Mouse (Mus musculus) kidney, postnatal 25 days (tissue): ENCODE results near the gene F2r.

Experiments used
- DNase-seq, 2 experiments: peaks; one replicate each; pipeline ENCODE4 v3.0.0; 2021; ENCODE audit warnings: mixed read lengths in 2 of 2

F2r gene

DNA sequence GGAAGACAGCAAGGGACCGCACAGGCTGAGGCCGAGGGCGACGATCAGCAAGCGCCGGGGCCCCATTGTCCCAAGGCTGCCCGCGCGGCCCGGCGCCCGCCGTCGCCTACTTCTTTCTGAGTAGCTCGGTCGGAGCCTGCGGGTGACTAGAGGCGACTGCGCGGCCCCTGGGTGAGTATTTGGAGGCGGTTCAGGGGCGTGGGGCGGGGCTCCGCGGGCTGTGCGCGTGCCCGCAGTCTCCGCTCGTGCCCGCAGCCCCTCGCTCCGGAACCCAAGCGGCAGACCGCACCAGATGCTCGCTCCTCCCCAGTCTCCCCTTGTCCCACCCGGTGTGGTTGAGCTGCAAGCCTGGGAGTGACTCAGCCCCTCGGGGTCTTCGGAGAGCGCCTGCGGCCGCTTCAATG is at the start of gene F2r:
F2r (minus strand) TSS at position 179 of the 404 bp plus-strand sequence.
- DNase-seq: peak; percentile 87 to 88

GRCm38 (mm10) chr13:95667260-95667659 is 49.0 kb upstream of the F2r start:
- peak in 1 of 2 experiments; percentile 31 for DNase-seq

DNA sequence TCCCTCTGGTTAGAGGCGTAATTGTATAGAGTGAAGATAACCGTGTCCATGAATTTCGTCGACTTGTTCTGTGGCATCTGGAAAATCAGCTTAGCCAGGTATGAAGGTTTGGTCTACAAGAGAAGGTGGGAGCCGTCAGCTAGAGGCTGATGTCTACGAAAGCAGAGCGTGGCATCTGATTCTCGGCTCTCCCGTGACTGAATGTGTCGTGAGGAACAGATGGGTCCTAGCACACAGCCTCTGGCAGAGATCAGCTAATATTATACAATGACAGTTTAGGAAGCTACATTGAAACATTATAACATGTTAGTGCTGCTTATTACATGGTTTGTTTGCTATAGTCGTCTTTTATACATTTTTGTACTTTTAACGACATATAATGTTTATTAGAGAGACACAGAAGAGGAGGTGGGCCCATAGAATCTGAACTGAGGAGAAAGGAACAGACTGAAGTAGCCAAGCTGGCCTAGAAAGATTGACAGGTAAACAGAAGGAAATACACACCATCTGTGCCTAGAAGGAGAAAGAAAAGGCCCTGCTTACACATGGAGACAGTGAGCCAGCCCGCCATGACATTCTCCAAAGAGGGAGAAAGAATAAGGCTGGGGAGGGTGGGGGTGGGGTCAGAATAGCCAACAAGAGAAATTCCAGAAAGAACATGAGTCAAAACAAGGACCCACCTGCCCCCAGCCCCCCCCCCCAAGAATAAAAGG is 47.5 kb upstream of the F2r start:
- no peak for DNase-seq

DNA sequence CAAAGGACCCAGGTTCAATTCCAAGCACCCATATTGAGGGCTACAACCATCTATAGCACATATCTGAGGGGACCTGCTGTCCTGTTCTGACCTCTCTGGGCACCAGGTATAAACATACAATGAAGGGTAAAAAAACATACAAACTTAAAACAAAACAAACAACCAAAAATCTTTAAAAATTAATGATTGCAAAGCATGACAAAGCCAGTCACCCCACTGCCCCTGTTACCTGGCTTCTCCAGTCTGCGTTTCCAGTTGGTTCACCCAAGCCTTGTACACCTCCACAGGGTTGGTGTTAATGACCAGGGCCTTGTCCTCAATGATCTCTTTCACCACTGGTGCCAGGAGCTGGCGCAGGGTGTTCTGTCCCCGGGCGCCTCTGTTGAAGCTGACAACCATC is 45.5 kb upstream of the F2r start:
- no peak for DNase-seq

GRCm38 (mm10) chr13:95659432-95659831 is 41.1 kb upstream of the F2r start:
- DNase-seq: no peak

GRCm38 (mm10) chr13:95657171-95657570 is 38.9 kb upstream of the F2r start:
- DNase-seq: no peak

- DNase-seq: peak; percentile 58 to 85
Observed at GRCm38 (mm10) chr13:95655284-95655683, 37.0 kb upstream of the F2r start.

DNA sequence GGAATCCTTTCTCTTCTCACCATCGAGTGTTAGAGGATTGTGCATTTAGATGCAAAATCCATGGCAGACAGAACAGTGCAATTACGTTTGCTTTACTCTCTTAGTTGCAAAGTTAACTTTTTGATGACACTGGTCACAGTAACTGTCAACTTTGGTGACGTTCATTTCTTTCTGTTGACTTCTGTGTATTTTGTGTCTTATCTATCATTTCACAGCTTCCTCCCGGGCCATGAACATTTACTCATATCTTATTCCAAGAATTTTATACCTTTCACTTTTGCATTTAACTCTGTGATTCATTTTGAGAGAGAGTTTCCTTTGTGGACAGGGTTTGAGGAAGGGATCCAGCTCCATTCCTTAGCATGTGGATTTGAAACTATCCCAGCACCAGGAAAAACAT is 35.4 kb upstream of the F2r start:
- no peak for DNase-seq

GRCm38 (mm10) chr13:95651870-95652668 is 33.8 kb upstream of the F2r start:
- peak; percentile 32 to 44 for DNase-seq

GRCm38 (mm10) chr13:95649941-95650340 is 31.7 kb upstream of the F2r start:
- no peak for DNase-seq

DNA sequence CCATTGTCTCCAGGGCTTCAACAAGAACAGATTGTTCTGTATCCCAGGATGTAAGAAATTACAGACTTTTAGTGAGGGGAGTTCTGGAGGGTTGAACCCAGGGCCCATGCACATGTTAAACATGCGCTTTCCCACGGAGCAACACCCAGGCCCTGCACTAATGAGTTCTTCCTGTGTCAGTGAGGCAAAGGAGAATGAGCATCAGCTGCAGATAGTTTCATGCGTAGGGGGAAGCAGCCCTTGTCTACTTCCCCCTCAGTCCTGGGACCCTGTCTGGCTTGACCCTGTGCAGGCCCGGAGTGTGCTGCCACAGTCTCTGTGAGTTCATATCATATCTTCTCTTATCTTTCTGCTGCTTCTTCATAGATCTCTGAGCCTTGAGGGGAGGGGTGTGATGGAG is 29.0 kb upstream of the F2r start:
- peak in 1 of 2 experiments; percentile 71 for DNase-seq

DNA sequence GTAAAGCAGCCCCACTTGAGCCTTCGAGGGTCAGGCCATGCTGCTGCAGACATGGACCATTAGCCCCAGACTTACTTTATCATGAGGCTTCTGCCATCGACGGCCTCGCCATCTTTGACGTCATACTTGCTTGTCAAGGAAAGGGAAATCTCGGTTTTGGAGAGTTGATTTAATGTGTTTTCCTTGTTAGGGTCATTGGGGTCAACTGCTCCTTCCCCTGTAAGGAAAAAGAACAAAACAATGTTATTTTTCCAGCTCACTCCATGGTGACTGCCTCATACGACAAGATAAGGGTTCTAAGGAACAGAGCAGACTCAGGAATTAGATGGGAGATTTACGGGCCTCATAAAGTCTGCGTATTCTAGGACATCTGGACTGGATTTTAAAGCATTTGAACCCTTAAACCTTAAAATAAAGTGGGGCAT is 28.4 kb upstream of the F2r start:
- DNase-seq: peak; percentile 74 to 83

DNA sequence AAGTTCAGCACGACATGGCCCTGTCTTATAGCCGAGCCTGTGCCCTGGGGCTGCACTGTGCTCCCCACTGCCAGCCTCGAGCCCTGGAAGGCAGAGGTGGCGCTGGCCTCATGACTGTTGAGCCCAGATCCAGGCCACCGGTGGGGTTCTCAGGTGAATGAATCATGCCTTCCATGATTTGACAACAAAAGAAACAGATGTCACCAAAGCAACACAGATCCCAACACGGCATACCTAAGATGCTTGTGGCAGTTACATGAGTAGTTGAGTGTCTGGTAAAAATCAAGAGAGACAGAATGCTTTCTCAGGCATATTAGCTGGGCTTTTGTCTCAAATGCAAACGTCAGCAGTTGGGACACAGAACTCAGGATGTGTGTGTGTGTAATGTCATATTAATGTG is 25.5 kb upstream of the F2r start:
- no peak for DNase-seq

- DNase-seq: no peak
Observed at GRCm38 (mm10) chr13:95641061-95641986, 23.0 kb upstream of the F2r start.

DNA sequence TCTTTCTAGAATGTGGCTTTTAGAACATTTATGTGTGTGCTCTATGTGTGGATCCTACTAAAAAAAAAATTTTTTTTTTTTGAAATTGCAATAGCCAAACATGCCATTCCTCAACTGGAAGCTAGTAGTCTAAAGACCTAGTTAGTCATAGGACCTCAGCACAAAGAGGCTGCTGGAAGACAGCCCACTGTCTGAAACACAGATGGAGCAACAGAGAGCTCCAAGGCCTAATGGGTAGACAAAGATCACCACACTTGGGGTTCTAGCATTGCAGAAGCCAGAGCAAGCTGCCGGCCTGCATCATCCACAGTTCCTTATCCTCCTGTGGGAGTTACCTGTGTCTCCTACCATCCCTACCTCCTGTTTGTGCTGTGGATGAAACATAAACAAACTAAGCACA is 22.1 kb upstream of the F2r start:
- DNase-seq: no peak

GRCm38 (mm10) chr13:95639336-95640116 is 21.2 kb upstream of the F2r start:
- DNase-seq: peak; percentile 40 to 65

- DNase-seq: peak; percentile 52 to 83
Observed at GRCm38 (mm10) chr13:95638894-95639293, 20.6 kb upstream of the F2r start.

DNA sequence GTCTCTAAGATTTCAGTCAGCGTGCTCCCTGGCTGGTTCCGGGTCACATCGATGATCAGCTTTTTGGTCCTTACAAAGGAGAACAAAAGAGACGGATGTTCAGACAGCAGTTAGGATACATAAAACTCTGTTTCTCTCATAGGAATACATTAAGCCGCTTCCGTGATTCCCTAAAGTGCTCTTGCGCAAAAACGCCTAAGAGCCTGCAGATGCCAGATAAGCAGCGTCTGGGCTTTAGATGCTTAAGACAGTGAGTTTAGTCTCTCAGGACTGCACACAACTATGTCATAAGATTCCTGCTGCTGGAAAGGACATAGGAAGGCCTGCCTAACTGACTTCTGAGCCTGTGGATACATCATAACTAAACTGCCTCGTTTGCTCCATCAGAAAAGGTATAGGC is 19.4 kb upstream of the F2r start:
- no peak for DNase-seq

- DNase-seq: no peak
Observed at GRCm38 (mm10) chr13:95635301-95635700, 17.0 kb upstream of the F2r start.

DNA sequence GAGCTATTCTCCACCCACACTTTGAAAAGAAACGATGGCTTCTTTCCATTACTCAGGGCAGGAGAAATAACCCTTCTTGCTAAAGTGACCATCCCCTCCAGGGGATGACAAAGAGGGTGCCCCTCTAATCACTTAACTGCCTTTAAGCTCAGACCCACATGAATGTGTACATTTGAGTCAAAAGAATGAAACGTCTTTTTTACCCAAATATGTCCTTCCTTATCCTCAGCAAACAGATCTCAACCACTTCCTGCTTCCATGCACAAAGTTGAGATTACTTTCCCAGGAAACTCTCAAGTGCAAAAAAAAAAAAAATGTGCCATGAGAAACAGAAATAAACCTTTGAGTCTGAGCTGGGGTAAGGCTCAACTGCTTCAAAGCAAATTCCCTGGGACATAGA is 16.2 kb upstream of the F2r start:
- no peak for DNase-seq

DNA sequence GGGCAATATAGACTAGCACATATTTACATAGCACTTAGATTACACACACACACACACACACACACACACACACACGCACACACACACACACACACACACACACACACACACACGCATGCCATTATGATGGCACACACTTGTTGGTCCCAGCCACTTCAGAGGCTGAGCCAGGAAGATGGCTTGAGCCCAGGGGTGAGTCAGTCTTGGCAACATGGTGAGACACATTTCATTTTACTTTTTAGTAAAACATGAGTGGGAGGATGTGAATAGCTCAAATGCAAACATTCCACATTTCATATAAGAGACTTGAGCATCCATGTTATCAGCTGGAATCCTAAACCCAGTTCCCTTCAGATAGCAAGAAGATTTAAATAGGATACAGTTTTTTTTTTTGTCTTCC is 15.1 kb upstream of the F2r start:
- no peak for DNase-seq

DNA sequence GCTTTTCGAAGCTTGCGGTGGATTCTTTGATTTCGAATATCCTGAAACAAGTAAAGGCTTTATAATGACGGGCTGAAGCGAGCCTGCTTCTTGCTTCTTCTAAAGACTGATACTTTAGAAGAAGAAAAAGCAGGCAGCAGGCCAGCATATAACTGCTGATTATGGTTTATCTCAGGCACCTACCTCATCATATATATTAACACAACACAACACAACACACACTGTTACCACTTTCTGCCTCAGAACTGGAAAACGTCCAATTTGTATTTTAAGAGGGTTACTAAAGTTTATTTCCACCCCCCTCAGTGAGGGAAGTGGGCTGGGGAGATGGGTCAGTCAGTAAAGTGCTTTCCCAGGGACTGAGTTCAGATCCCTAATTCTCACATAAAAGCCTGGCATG is 13.9 kb upstream of the F2r start:
- no peak for DNase-seq
